Mouse (Mus musculus) left cerebral cortex, postnatal 36 days (tissue): ENCODE results near the gene Cd6. TPM values are rescaled to one million over a fixed set of nuclear protein-coding genes. Genes with fewer than 3 reads are reported as not detected.

Source experiments
- DNase-seq, 2 experiments: peaks; one replicate each; pipeline ENCODE4 v3.0.0; 2021 to 2022; ENCODE audit warnings: low spot score in 2 of 2, mixed read lengths in 1 of 2
- intact Hi-C: fragments of 180-260 bp; cut with DNase I; formaldehyde crosslinking; loops from one replicate; pipeline ENCODE4 v1.15.1; 2025
- total RNA-seq, 2 experiments: library from RNA; stranded (reverse); gene quantifications; 2 replicates each; pipeline ENCODE4 v1.2.3; 2021

The Cd6 gene
- total RNA-seq, 2 experiments from 2014 or later = 2.9 to 3.1 TPM

DNA sequence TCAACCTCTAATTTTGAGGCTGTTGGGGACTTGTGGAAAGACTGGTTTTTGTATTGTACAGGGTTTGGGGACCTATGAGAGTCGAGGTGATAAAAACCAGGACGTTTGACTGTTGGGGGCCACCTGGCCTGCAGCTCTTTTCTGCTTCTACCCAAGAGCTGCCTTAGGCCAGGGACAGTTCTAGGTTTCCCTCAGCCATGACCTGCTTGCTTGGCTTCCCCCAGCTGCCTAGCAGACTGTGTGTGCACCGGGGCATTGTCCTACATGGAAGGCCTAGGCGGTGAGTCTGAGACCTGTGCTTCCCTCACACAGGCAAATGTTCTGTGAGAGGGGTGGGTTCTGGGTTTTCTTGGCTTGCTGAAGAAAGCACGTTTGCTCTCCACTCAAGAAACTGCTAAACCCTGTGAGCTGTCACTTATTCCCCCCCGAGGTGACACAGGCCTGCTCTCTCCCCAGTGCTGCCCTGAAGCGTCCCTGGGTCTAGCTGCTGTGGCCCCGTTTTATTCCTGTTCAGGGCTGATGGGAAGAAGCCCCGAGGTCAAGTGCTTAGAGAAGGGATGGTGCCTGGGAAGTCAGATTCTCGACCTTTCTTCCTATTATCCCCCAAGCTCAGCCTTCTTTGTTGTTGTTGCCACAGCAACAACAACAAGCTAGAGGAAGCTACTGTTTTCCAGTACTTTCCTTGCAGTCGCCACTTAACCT lies 81.3 kb downstream of the Cd6 start:
- no peak for DNase-seq
- intact Hi-C loops = no loop called here

- no peak for DNase-seq
- intact Hi-C loops = no loop called here
Measured at GRCm38 (mm10) chr19:10747718-10748117, 82.1 kb downstream of the Cd6 start.

DNA sequence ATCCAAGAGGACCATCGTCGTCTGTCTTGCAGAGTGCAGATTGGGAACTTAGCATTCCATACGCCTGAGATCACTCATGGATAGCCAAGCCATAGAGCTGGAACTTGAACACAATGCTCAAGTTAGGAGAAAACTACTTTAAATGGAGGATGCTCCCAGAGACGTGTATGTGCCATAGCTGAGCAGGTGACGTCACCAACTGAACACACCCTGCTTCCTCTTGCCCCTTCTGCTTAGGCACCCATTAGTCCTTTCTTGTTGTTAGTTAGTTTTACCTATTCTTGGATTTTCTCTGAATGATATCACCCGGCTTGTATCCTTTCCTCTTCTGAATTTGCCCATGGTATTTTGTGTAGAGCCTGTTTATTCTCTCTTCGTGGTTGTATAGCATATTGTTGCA lies 82.7 kb downstream of the Cd6 start:
- no peak for DNase-seq
- intact Hi-C loops = no loop called here

DNA sequence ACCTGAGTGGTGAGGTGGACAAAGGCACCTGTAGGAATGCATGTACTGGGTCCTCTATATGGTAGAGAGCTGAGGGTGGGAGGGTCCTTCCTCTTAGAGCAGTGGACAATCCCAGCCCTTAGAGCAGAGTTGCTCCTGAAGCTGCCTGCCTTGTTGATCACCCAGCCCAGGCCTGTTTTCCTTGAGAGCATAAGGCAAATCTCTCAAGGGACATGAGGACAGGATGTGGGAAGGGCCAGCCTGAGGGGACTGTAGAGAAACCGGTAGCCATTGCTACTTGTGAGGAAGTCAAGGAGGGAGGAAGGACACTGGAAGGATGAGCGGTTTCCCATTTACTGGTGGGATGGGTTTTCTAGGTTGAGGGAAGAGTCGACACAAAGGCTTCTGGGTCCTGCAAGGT lies 87.3 kb downstream of the Cd6 start:
- DNase-seq = no peak
- intact Hi-C loops = no loop called here

DNA sequence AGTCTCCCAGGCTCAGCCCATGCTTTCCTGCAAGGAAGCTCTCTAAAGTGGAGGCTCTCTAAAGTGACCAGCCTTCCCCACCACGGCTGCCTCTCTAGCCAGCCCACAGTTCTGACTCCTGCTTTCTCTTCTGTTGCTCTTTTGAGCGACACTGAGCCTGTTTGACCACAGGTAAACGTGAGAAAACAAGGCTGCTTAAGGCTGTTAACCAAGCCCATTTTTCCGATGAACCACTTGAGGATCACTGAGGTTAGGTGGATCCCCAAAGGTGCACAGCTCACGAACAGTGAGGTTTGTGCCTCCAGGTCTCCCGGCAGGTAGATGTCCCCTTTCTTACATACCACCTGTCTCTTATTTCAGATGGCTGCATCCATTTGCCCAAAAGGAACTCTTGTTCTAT lies 87.7 kb downstream of the Cd6 start:
- intact Hi-C loops = no loop called here
- no peak for DNase-seq

- DNase-seq = no peak
- intact Hi-C loops = no loop called here
Measured at GRCm38 (mm10) chr19:10740641-10741440, 89.0 kb downstream of the Cd6 start.

GRCm38 (mm10) chr19:10739916-10740315 lies 89.9 kb downstream of the Cd6 start:
- DNase-seq = no peak
- intact Hi-C loops = no loop called here

Other genes starting within 250 kb of the Cd6 start
- 100 to 1,000 TPM; 193 to 209 TPM for gene Ddb1, start 224.7 kb downstream of the Cd6 start, total RNA-seq
- gene Tkfc, start 224.4 kb downstream of the Cd6 start, total RNA-seq = 10 to 100 TPM; 20.0 to 23.1 TPM
- gene Vwce, start 195.8 kb downstream of the Cd6 start, total RNA-seq = under 1 TPM; 0.35 to 0.66 TPM
- gene Pga5, start 152.0 kb downstream of the Cd6 start, total RNA-seq = not detected
- gene Vps37c, start 141.3 kb downstream of the Cd6 start, total RNA-seq = 10 to 100 TPM; 23.0 to 23.2 TPM
- gene Cd5, start 91.1 kb downstream of the Cd6 start, total RNA-seq = not detected
- gene Slc15a3, start 9.7 kb upstream of the Cd6 start, total RNA-seq = 1 to 10 TPM in 1 of 2 experiments, under 1 TPM in 1; 0.86 to 1.7 TPM
- gene Tmem132a, start 39.9 kb upstream of the Cd6 start, total RNA-seq = 100 to 1,000 TPM; 277 to 369 TPM
- gene Tmem109, start 51.9 kb upstream of the Cd6 start, total RNA-seq = 10 to 100 TPM; 40.0 to 49.9 TPM
- 100 to 1,000 TPM; 207 to 213 TPM for gene Prpf19, start 65.2 kb upstream of the Cd6 start, total RNA-seq
- not detected for gene Zp1, start 90.6 kb upstream of the Cd6 start, total RNA-seq
- under 1 TPM in 1 of 2 experiments, not detected in 1; 0.20 TPM for gene Ptgdr2, start 107.1 kb upstream of the Cd6 start, total RNA-seq
- 1 to 10 TPM; 8.2 to 9.1 TPM for gene Ccdc86, start 119.2 kb upstream of the Cd6 start, total RNA-seq
- not detected for gene Ms4a10, start 144.6 kb upstream of the Cd6 start, total RNA-seq
- gene Ms4a15, start 163.2 kb upstream of the Cd6 start, total RNA-seq = under 1 TPM in 1 of 2 experiments, not detected in 1; 0.39 TPM
- gene Ms4a18, start 188.0 kb upstream of the Cd6 start, total RNA-seq = not detected